Mouse (Mus musculus) stomach, postnatal 0 days (tissue): ENCODE measurements around the gene Zfp697.

Source experiments
- CTCF ChIP-seq: IDR thresholded peaks from 2 replicates; pipeline ENCODE4 v1.5.1; 2016; ENCODE audit warnings: antibody characterized with exemption, low read depth, mild to moderate bottlenecking, moderate library complexity
- EP300 ChIP-seq: optimal IDR thresholded peaks from 2 replicates; pipeline ENCODE3; 2016; ENCODE audit warnings: antibody characterized with exemption

- TF ChIP-seq CTCF, result no peak
- no peak for TF ChIP-seq EP300
Observed at GRCm38 (mm10) chr3:98389305-98389704, 7.0 kb downstream of the Zfp697 start.
